ENCODE assay signal across 10 mouse cellular contexts in genomic region chr1:165503307-165504024, GRCm38 (mm10). TPM values are rescaled to one million over a fixed set of nuclear protein-coding genes. Genes with fewer than 3 reads are reported as not detected.
DNase-seq lines count a peak whose midpoint lies in the region; TF ChIP-seq lines count a peak whose summit lies in the region.
"Had no signal": no experiment of that assay in that cellular context is flagged by ENCODE, and none has a peak within 500 bp of the region (broad histone marks: within the 10 kb centered on the region; RNA-seq: fewer than 3 reads in every experiment).

No protein-coding gene starts in this region.

- peak; percentile 23 for DNase-seq in urinary bladder, postnatal 14 days (ENCODE audit: low spot score)
- DNase-seq in urinary bladder, postnatal 4 days (ENCODE audit: low spot score in 2 of 2): no peak
- DNase-seq in embryo, embryonic 10.5 days (ENCODE audit: low spot score): peak; percentile 64
- peak; percentile 20 for DNase-seq in heart, postnatal 25 days (ENCODE audit: low spot score)
- peak; percentile 93 for DNase-seq in liver, adult 2 months (ENCODE audit: extremely low read depth, low read depth, low spot score)
- peak; percentile 21 for DNase-seq in ovary, postnatal 14 days (ENCODE audit: low spot score)
- no peak for DNase-seq in left cerebral cortex, postnatal 25 days (ENCODE audit: low spot score in 2 of 2)
- DNase-seq in cerebellum, postnatal 14 days: no peak

- TF ChIP-seq POLR2A in liver, adult 2 months (IDR thresholded peaks at IDR 0.05; ENCODE audit: extremely low read depth, insufficient read depth, low read length): no peak

- H3K79me2 ChIP-seq in liver, adult 2 months (ENCODE audit: control insufficient read depth, insufficient read depth, low read length): no peaks in the 10 kb centered on the region

- H3K4me3 ChIP-seq in liver, adult 2 months (ENCODE audit: insufficient read depth, low read depth, low read length): no peak overlapping the region
- H3K4me3 ChIP-seq: embryonic facial prominence, embryonic 13.5 days; neural tube, embryonic 13.5 days had no signal

- peaks cover 17% of the 10 kb centered on the region for H3K4me1 ChIP-seq in liver, adult 2 months (ENCODE audit: control insufficient read depth, insufficient read depth, low read length)
- H3K4me1 ChIP-seq: neural tube, embryonic 13.5 days had no signal

- no peaks in the 10 kb centered on the region for H3K36me3 ChIP-seq in liver, adult 2 months (ENCODE audit: control insufficient read depth, insufficient read depth, low read length)
- H3K36me3 ChIP-seq: embryonic facial prominence, embryonic 13.5 days; neural tube, embryonic 13.5 days had no signal

- no peak overlapping the region for H3K9ac ChIP-seq in liver, adult 2 months (ENCODE audit: low read depth, low read length)
- H3K9ac ChIP-seq: embryonic facial prominence, embryonic 13.5 days; neural tube, embryonic 13.5 days had no signal

- intact Hi-C loops in heart, postnatal 25 days (cut with DNase I): loop anchor here (1.0 to 5.0 kb wide), 3 partner anchors 114 to 251 kb away; no protein-coding TSS in a partner anchor
- intact Hi-C loops in left cerebral cortex, postnatal 25 days (cut with DNase I): no loop called here

- peak; percentile 87 for TF ChIP-seq CTCF in liver, adult 2 months (IDR thresholded peaks at IDR 0.05; ENCODE audit: low read depth, low read length)

- peak overlapping the region; percentile 41 for H3K27ac ChIP-seq in liver, adult 2 months (replicated peaks; ENCODE audit: insufficient read depth, low read depth, low read length)
- H3K27ac ChIP-seq: embryonic facial prominence, embryonic 13.5 days; neural tube, embryonic 13.5 days had no signal

- H3K27me3 ChIP-seq in liver, adult 2 months (ENCODE audit: control insufficient read depth, insufficient read depth, low read length): no peaks in the 10 kb centered on the region
- H3K27me3 ChIP-seq: embryonic facial prominence, embryonic 13.5 days; neural tube, embryonic 13.5 days had no signal

- 7% methylated on average over 10 of the region's 10 CpGs for WGBS in liver, adult 2 months

RNA-seq across cellular contexts. Expression of gene Adcy10, which starts 18.5 kb away (rescaled TPM):
- under 1 TPM in 1 of 2 experiments, not detected in 1; 0.22 TPM for total RNA-seq in heart, postnatal 25 days (2021)
- 0.13 and 0.18 TPM in 2 replicates for total RNA-seq in liver, adult 2 months (2014; rRNA removed)
- polyA plus RNA-seq in liver, adult 2 months (2012; rRNA removed): not detected in 2 replicates
- total RNA-seq in left cerebral cortex, postnatal 25 days (2021): under 1 TPM; 0.41 to 0.71 TPM

RNA-seq across cellular contexts. Expression of gene Mpc2, which starts 43.0 kb away (rescaled TPM):
- total RNA-seq in heart, postnatal 25 days (2021): 100 to 1,000 TPM; 640 to 653 TPM
- total RNA-seq in liver, adult 2 months (2014; rRNA removed): 279 and 312 TPM in 2 replicates
- 227 and 264 TPM in 2 replicates for polyA plus RNA-seq in liver, adult 2 months (2012; rRNA removed)
- 100 to 1,000 TPM; 126 to 141 TPM for total RNA-seq in left cerebral cortex, postnatal 25 days (2021)

RNA-seq across cellular contexts. Expression of gene Dcaf6, which starts 43.2 kb away (rescaled TPM):
- total RNA-seq in heart, postnatal 25 days (2021): 10 to 100 TPM; 91.3 to 94.1 TPM
- total RNA-seq in liver, adult 2 months (2014; rRNA removed): 38.9 and 43.2 TPM in 2 replicates
- polyA plus RNA-seq in liver, adult 2 months (2012; rRNA removed): 16.5 and 20.5 TPM in 2 replicates
- total RNA-seq in left cerebral cortex, postnatal 25 days (2021): 100 to 1,000 TPM in 1 of 2 experiments, 10 to 100 TPM in 1; 90.9 to 101 TPM

Comparison
In these comparisons a context has a peak if more than half of its experiments do, and no peak if none do; other contexts are left out.
1. DNase-seq: peak in urinary bladder, postnatal 14 days (single experiment), embryo, embryonic 10.5 days (single experiment), heart, postnatal 25 days (single experiment), liver, adult 2 months (single experiment) and ovary, postnatal 14 days (single experiment); none in urinary bladder, postnatal 4 days (0 of 2), left cerebral cortex, postnatal 25 days (0 of 2) and cerebellum, postnatal 14 days (0 of 2).